16 mouse cellular contexts compared by ENCODE assay signal in genomic region chr1:28970941-28971340, GRCm38 (mm10).
"Had no signal": no experiment of that assay in that cellular context is flagged by ENCODE, and none has a peak within 500 bp of the region (broad histone marks: within the 10 kb centered on the region; RNA-seq: fewer than 3 reads in every experiment).

No protein-coding gene starts in this region.

- H3K36me3 ChIP-seq: kidney, embryonic 15.5 days; liver, embryonic 13.5 days; lung, embryonic 15.5 days; midbrain, embryonic 12.5 days; neural tube, embryonic 13.5 days had no signal

- DNase-seq: kidney, adult 2 months; kidney, postnatal 14 days; layer of hippocampus, postnatal 36 days; liver; liver, embryonic 13.5 days; liver, postnatal 0 days; retina, postnatal 1 day; thymus, adult 18-20 months; thymus, postnatal 14 days had no signal

- H3K27me3 ChIP-seq: kidney, embryonic 15.5 days; liver, embryonic 13.5 days; lung, embryonic 15.5 days; midbrain, embryonic 12.5 days; neural tube, embryonic 13.5 days had no signal

- H3K4me3 ChIP-seq: kidney, embryonic 15.5 days; liver, embryonic 13.5 days; lung, embryonic 15.5 days; midbrain, embryonic 12.5 days; neural tube, embryonic 13.5 days had no signal

- H3K9me3 ChIP-seq: kidney, embryonic 15.5 days; liver, embryonic 13.5 days; lung, embryonic 15.5 days; midbrain, embryonic 12.5 days; neural tube, embryonic 13.5 days had no signal

- H3K27ac ChIP-seq: kidney, embryonic 15.5 days; liver, embryonic 13.5 days; lung, embryonic 15.5 days; midbrain, embryonic 12.5 days; neural tube, embryonic 13.5 days; stomach, postnatal 0 days had no signal

- H3K4me1 ChIP-seq: kidney, embryonic 15.5 days; liver, embryonic 13.5 days; lung, embryonic 15.5 days; midbrain, embryonic 12.5 days; neural tube, embryonic 13.5 days had no signal

- H3K4me2 ChIP-seq: kidney, embryonic 15.5 days; liver, embryonic 13.5 days; lung, embryonic 15.5 days; midbrain, embryonic 12.5 days; neural tube, embryonic 13.5 days had no signal

- H3K9ac ChIP-seq: kidney, embryonic 15.5 days; liver, embryonic 13.5 days; liver, postnatal 0 days; lung, embryonic 15.5 days; midbrain, embryonic 12.5 days; neural tube, embryonic 13.5 days had no signal

- ATAC-seq: intestine, embryonic 16.5 days; liver, postnatal 0 days; midbrain, embryonic 16.5 days had no signal
